Mouse (Mus musculus): ENCODE results near the gene F2rl3. TPM values are rescaled to one million over a fixed set of nuclear protein-coding genes. Genes with fewer than 3 reads are reported as not detected.
A peak's percentile ranks its signal among the peaks of the same experiment; 100 is the strongest.

Gene F2rl3
- polyA plus RNA-seq (2012; ENCODE audit: insufficient read depth, low replicate concordance), result 116 and 408 TPM in 2 replicates

DNA sequence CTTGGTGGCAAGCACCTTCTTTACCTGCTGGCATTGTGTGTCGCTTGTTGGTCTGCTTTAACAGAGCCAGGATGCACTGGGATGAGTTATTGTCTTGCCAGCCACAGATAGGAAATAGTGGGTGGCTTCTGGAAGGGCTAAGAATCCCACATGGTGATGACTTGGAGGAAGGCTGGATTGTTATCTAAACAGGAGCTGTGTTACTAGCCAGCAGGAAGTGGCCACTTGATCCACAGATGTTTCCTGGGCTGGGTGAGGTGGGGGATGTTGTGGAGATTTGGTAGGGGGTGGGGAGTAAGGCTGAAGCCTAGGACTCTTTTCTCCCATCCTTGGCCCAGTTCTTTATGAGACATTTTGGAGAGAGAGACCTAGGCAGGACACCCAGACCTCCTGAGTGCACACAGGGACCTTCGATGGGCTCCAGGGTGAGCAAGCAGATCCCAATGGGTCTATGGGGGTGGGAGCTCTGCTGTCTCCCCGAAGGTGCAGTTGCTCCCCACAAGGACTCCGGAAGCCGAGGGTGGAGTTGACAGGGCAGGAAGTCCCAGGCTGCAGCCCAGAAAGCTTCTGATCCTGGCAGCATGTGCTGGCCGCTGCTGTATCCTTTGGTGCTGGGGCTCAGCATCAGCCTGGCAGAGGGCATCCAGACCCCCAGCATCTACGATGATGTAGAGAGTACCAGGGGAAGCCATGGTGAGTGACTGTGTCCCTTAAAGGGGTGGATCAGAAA is at the start of gene F2rl3:
Gene F2rl3 (plus strand): TSS at position 559 of the 730 bp plus-strand sequence.
- Histone ChIP-seq H3K9me3 (no peaks in the 10 kb centered on the region; the same call in 1 of the 2 replicates), H3K36me3 (replicated peaks; ENCODE audit: low read length) (peaks cover 78% of the 10 kb centered on the region), H3K27me3 (replicated peaks) (no peaks in the 10 kb centered on the region), H3K4me3 (replicated peaks) (peak within 1 kb of the TSS; percentile 93), H3K4me1 (peaks cover 100% of the 10 kb centered on the region)
- TF ChIP-seq FLI1 (IDR thresholded peaks at IDR 0.05; ENCODE audit: low read length), result peak; percentile 94
- peak; percentile 90 for TF ChIP-seq GATA1 (IDR thresholded peaks at IDR 0.05; ENCODE audit: borderline replicate concordance, low read length)

DNA sequence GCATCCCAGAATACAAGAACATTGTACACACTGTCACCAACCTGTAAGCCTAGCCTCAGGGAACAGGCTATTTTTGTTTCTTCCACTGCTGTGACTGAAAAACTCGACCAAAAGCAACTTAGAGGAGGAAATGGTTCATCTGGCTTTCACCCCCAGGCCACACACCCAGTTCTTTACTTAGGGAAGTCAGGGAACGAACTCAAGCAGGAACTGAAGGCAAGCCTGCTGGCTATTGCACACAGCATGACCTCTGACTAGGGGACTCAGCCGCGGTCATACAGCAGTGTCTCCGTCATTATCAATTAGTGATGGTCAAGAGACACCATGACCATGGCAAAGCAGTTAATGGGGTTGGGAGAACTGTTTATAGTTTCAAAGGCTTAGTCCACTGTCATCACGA is 49.1 kb upstream of the F2rl3 start:
- peaks cover 66% of the 10 kb centered on the region for H3K4me1 ChIP-seq
- TF ChIP-seq FLI1 (IDR thresholded peaks at IDR 0.05; ENCODE audit: low read length), result no peak
- TF ChIP-seq GATA1 (IDR thresholded peaks at IDR 0.05; ENCODE audit: borderline replicate concordance, low read length), result no peak
- peaks cover 5% of the 10 kb centered on the region for H3K27me3 ChIP-seq (replicated peaks)
- no peaks in the 10 kb centered on the region for H3K36me3 ChIP-seq (replicated peaks; ENCODE audit: low read length)
- no peak overlapping the region for H3K4me3 ChIP-seq (replicated peaks)
- no peaks in the 10 kb centered on the region for H3K9me3 ChIP-seq

- H3K9me3 ChIP-seq, result no peaks in the 10 kb centered on the region
- no peaks in the 10 kb centered on the region for H3K27me3 ChIP-seq (replicated peaks)
- peaks cover 68% of the 10 kb centered on the region for H3K4me1 ChIP-seq
- no peaks in the 10 kb centered on the region for H3K36me3 ChIP-seq (replicated peaks; ENCODE audit: low read length)
- TF ChIP-seq GATA1 (IDR thresholded peaks at IDR 0.05; ENCODE audit: borderline replicate concordance, low read length), result no peak
- no peak for TF ChIP-seq FLI1 (IDR thresholded peaks at IDR 0.05; ENCODE audit: low read length)
- no peak overlapping the region for H3K4me3 ChIP-seq (replicated peaks)
Observed at GRCm38 (mm10) chr8:72716594-72716993, 45.1 kb upstream of the F2rl3 start.

DNA sequence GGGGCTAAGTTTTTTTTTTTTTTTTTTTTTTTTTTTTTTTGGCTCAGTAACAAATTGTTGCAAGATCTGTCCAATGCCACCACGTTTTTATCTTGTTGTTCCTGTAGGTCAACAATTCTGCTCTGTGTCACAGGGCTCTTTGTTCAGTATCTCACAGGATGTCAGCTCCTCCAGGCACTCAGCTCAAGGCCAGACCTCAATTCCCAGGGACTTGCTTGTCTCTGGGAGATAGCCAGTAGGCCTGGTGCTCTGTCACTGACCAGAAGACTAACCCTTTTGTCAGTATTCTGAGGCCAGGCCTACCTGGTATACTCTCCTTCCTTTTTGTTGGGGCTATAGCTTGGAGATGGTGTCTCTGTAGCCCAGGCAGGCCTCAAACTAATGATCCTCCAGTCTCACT is 41.1 kb upstream of the F2rl3 start:
- Histone ChIP-seq H3K4me3 (replicated peaks) (no peak overlapping the region), H3K27me3 (replicated peaks) (no peaks in the 10 kb centered on the region), H3K36me3 (replicated peaks; ENCODE audit: low read length) (peaks cover 17% of the 10 kb centered on the region), H3K9me3 (no peaks in the 10 kb centered on the region), H3K4me1 (peaks cover 68% of the 10 kb centered on the region)
- TF ChIP-seq GATA1 (IDR thresholded peaks at IDR 0.05; ENCODE audit: borderline replicate concordance, low read length), result no peak
- TF ChIP-seq FLI1 (IDR thresholded peaks at IDR 0.05; ENCODE audit: low read length), result no peak

- Histone ChIP-seq H3K36me3 (replicated peaks; ENCODE audit: low read length) (peaks cover 42% of the 10 kb centered on the region), H3K4me1 (peaks cover 75% of the 10 kb centered on the region), H3K27me3 (replicated peaks) (no peaks in the 10 kb centered on the region), H3K4me3 (replicated peaks) (peak within 1 kb of the TSS; percentile 98), H3K9me3 (no peaks in the 10 kb centered on the region)
- TF ChIP-seq FLI1 (IDR thresholded peaks at IDR 0.05; ENCODE audit: low read length) (no peak), GATA1 (IDR thresholded peaks at IDR 0.05; ENCODE audit: borderline replicate concordance, low read length) (no peak)
Observed at GRCm38 (mm10) chr8:72722769-72723650, 38.7 kb upstream of the F2rl3 start, which contains the start of gene Sin3b. Sin3b (plus strand) TSS chr8:72723285.

GRCm38 (mm10) chr8:72723651-72724001 is 38.1 kb upstream of the F2rl3 start:
- TF ChIP-seq GATA1 (IDR thresholded peaks at IDR 0.05; ENCODE audit: borderline replicate concordance, low read length) (no peak), FLI1 (IDR thresholded peaks at IDR 0.05; ENCODE audit: low read length) (no peak)
- Histone ChIP-seq H3K4me3 (replicated peaks) (peak overlapping the region; percentile 98), H3K36me3 (replicated peaks; ENCODE audit: low read length) (peaks cover 48% of the 10 kb centered on the region), H3K4me1 (peaks cover 82% of the 10 kb centered on the region), H3K27me3 (replicated peaks) (no peaks in the 10 kb centered on the region), H3K9me3 (no peaks in the 10 kb centered on the region)

DNA sequence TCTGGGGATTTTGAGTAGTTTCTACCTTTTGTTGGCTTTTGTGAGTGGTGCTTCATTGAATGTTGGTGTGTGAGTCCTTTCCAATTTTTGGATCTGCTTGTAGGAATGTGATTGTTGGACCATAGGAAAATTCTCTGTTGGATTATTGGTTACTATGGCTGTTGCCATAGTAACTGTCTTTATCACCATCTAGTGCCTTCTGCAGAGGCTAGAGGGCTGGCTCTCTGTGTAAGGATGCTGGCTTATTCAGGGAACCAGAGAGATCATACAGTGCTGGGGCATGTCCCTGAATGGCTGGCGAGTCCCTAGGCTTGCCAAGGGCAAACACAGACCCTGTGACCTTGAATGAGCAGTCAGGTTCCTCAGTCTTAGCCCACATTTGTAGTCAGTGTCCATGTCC is 33.0 kb upstream of the F2rl3 start:
- Histone ChIP-seq H3K4me3 (replicated peaks) (peak overlapping the region; percentile 33), H3K4me1 (peaks cover 94% of the 10 kb centered on the region), H3K27me3 (replicated peaks) (no peaks in the 10 kb centered on the region), H3K9me3 (no peaks in the 10 kb centered on the region), H3K36me3 (replicated peaks; ENCODE audit: low read length) (peaks cover 97% of the 10 kb centered on the region)
- TF ChIP-seq GATA1 (IDR thresholded peaks at IDR 0.05; ENCODE audit: borderline replicate concordance, low read length) (no peak), FLI1 (IDR thresholded peaks at IDR 0.05; ENCODE audit: low read length) (no peak)

- H3K4me3 ChIP-seq (replicated peaks), result no peak overlapping the region
- peaks cover 98% of the 10 kb centered on the region for H3K36me3 ChIP-seq (replicated peaks; ENCODE audit: low read length)
- TF ChIP-seq FLI1 (IDR thresholded peaks at IDR 0.05; ENCODE audit: low read length) (no peak), GATA1 (IDR thresholded peaks at IDR 0.05; ENCODE audit: borderline replicate concordance, low read length) (no peak)
- H3K4me1 ChIP-seq, result peaks cover 91% of the 10 kb centered on the region
- no peaks in the 10 kb centered on the region for H3K27me3 ChIP-seq (replicated peaks)
- H3K9me3 ChIP-seq, result no peaks in the 10 kb centered on the region
Observed at GRCm38 (mm10) chr8:72735001-72735400, 26.7 kb upstream of the F2rl3 start.

DNA sequence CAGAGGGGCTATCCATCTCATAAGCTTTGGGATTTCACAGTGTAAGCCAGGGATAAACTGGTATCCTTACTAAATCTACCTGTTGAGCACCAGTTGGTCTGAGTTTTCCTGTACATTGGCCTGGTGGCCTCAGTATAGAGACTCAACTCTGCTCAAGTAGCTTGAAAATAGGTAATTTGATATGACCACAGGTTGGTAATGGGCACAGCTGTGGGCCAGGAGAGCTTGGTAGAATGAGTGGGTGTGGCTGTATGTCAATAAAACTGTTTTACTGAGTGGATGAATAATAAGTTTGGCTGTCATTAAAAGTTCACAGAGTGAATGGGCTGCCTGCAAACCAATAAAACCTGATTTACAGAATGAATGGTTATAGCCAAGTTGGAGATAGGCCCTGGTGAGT is 24.8 kb upstream of the F2rl3 start:
- TF ChIP-seq GATA1 (IDR thresholded peaks at IDR 0.05; ENCODE audit: borderline replicate concordance, low read length) (no peak), FLI1 (IDR thresholded peaks at IDR 0.05; ENCODE audit: low read length) (no peak)
- H3K27me3 ChIP-seq (replicated peaks), result no peaks in the 10 kb centered on the region
- H3K9me3 ChIP-seq, result no peaks in the 10 kb centered on the region
- H3K36me3 ChIP-seq (replicated peaks; ENCODE audit: low read length), result peaks cover 96% of the 10 kb centered on the region
- no peak overlapping the region for H3K4me3 ChIP-seq (replicated peaks)
- H3K4me1 ChIP-seq, result peaks cover 91% of the 10 kb centered on the region

GRCm38 (mm10) chr8:72746061-72746460 is 15.6 kb upstream of the F2rl3 start:
- no peak for TF ChIP-seq FLI1 (IDR thresholded peaks at IDR 0.05; ENCODE audit: low read length)
- TF ChIP-seq GATA1 (IDR thresholded peaks at IDR 0.05; ENCODE audit: borderline replicate concordance, low read length), result no peak
- H3K36me3 ChIP-seq (replicated peaks; ENCODE audit: low read length), result peaks cover 100% of the 10 kb centered on the region
- H3K9me3 ChIP-seq, result no peaks in the 10 kb centered on the region
- H3K4me1 ChIP-seq, result peaks cover 49% of the 10 kb centered on the region
- H3K4me3 ChIP-seq (replicated peaks), result no peak overlapping the region
- no peaks in the 10 kb centered on the region for H3K27me3 ChIP-seq (replicated peaks)

Measured in megakaryocyte, embryonic 14.5 days (primary cell).